Mouse (Mus musculus) C2C12 (cell line): ENCODE data around the gene Lrpap1.

Experiments used
- CTCF ChIP-seq: IDR thresholded peaks from one replicate; pipeline ENCODE4 v1.5.1; 2011; ENCODE audit not compliant: control insufficient read depth, insufficient read depth, insufficient read length
- MAX ChIP-seq: IDR thresholded peaks from one replicate; pipeline ENCODE4 v1.6.1; 2011; ENCODE audit warnings: mild to moderate bottlenecking, control low read depth

DNA sequence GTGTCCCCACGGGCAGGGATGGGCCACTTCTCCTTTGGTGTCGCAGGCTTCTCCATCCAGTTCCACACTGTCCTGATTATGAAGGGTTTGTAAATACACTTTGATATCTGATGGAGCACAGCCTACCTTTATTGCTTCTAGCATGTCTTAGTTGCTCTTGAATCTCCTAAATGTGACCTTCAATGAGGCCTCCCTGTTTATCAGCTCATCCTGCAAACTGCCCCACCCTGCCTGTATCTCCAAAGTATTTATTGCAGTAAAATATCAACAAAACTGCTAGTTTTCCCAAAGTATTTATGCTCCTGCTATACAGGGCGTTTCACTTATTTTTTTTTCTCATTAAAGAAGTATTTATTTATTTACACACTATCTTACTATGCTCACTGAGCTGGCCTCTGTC, 10.4 kb upstream of the Lrpap1 start:
- TF ChIP-seq CTCF, result no peak
- TF ChIP-seq MAX, result no peak
